Mouse (Mus musculus) liver, embryonic 14.5 days (tissue): ENCODE data around the gene Acvrl1.

ENCODE experiments used
- CTCF ChIP-seq: IDR thresholded peaks from 2 replicates; pipeline ENCODE4 v1.5.1; 2016; ENCODE audit warnings: antibody characterized with exemption, low read depth, control low read depth
- EP300 ChIP-seq: IDR thresholded peaks from 2 replicates; pipeline ENCODE4 v1.6.1; 2016; ENCODE audit warnings: antibody characterized with exemption, low read depth

GRCm38 (mm10) chr15:101084499-101084898 lies 43.8 kb upstream of the Acvrl1 start:
- no peak for TF ChIP-seq EP300
- TF ChIP-seq CTCF, result no peak
